Mouse (Mus musculus) erythroblast, embryonic 14.5 days (primary cell): ENCODE measurements at regions not wholly inside any gene's neighbourhood (a gene's known extent, or its start where the extent isn't known, plus 50 kb on each side); places are given as distances from the start of the nearest gene placed in this dataset.

Experiments used
- H3K27me3 ChIP-seq: 2 replicates; pipeline ENCODE4 v1.6.1; 2012; ENCODE audit warnings: inconsistent platforms; ENCODE audit not compliant: control insufficient read depth
- H3K36me3 ChIP-seq: 2 replicates; pipeline ENCODE4 v1.6.1; 2012; ENCODE audit warnings: mild to moderate bottlenecking, inconsistent platforms; ENCODE audit not compliant: control insufficient read depth
- H3K4me1 ChIP-seq: 2 replicates; pipeline ENCODE4 v1.6.1; 2012; ENCODE audit warnings: inconsistent platforms; ENCODE audit not compliant: control insufficient read depth
- H3K4me3 ChIP-seq: replicated peaks from 2 replicates; pipeline ENCODE3; 2012; ENCODE audit warnings: moderate library complexity, mild to moderate bottlenecking, inconsistent platforms
- H3K9me3 ChIP-seq: 2 replicates; pipeline ENCODE4 v1.6.1; 2012; ENCODE audit warnings: low read length, inconsistent platforms, mixed read lengths; ENCODE audit not compliant: control insufficient read depth
- GATA1 ChIP-seq: IDR thresholded peaks from 2 replicates; pipeline ENCODE4 v1.6.1; 2012; ENCODE audit warnings: low read length, inconsistent platforms, mixed read lengths
- TAL1 ChIP-seq: IDR thresholded peaks from 3 replicates; pipeline ENCODE4 v1.6.1; 2012; ENCODE audit warnings: low read length, inconsistent platforms, mixed read lengths

DNA sequence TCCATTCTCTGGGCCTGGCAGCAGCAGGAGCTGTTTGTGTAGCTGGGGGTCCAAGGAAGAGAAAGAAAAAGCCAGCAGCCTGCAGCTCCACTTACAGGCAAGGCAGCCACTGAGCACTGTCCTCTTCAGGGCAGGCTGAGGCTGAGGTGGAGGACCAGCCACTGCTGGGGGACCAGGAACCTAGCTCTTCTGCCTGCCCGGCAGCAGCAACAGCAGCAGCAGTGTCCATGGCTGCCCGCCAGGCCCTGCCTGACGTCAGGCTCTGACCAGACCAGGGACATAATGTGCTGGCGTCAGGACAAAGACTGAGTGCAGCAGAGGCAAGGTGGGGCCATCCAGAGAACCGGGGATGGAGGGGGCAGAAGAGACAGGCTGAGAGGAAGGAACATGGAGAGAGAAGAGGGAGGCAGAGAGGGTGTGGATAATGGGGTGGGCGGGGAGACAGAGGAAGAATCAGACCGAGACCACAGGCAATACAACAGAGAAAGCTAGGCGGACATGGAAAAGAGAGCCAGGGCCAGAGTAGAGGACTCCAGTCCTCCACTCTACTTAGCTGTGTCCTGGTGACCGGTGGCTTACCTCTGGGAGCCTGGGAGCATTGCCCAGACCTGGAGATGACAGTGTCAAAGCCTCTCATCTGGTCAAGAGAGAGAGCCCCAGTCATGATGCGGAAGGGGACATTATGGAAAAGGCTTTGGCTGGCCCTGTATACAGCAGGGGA, 71.2 kb upstream of the Ptpn1 start:
- H3K9me3 ChIP-seq: no peaks in the 10 kb centered on the region
- no peaks in the 10 kb centered on the region for H3K4me1 ChIP-seq
- TF ChIP-seq TAL1 (no peak), GATA1 (no peak)
- H3K36me3 ChIP-seq: no peaks in the 10 kb centered on the region
- no peaks in the 10 kb centered on the region for H3K27me3 ChIP-seq
- no peak overlapping the region for H3K4me3 ChIP-seq

DNA sequence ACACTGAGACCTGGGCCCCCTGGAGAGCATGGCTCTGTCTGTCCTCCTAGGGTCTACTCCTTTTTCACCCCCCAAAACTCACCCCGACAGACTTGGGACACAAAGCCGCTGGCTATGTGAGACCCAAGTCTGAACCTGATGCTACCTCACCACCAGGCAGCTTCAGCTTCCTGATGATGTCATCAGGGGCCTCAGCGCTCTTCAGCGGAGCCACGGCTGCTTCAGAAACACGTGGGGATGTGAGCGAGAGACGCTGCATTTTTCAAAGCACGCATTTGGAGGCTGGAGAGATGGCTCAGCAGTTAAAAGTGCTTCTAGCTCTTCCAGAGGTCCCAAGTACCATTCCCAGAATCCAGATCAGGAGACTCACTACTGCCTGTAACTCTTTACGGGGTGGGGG, 72.3 kb upstream of the Ptpn1 start:
- no peaks in the 10 kb centered on the region for H3K27me3 ChIP-seq

DNA sequence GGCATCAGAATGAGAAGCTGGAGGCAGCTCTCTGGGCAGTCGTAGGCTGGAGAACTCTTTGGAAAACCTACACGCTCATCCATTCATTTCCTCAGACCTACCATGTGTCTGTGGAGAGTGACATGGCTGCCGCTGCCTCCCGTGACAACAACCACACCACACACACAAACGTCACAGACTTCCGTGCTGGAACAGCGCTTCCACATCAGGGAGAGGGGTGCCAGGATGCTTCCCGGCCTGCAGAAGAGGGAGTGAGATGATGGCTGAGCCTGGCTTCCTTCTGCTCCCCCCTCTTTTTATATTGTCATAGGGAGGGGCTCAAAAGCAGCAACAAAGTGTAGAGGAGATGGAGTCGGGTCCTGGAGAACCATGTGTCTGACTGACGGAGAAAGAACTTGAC, 73.5 kb upstream of the Ptpn1 start:
- Histone ChIP-seq H3K27me3 (0 out of 2 replicates have a peak, but pooled peaks cover under 1% of the 10 kb centered on the region), H3K9me3 (no peaks in the 10 kb centered on the region), H3K36me3 (no peaks in the 10 kb centered on the region), H3K4me1 (no peaks in the 10 kb centered on the region), H3K4me3 (no peak overlapping the region)
- TF ChIP-seq GATA1 (no peak), TAL1 (no peak)

More for the DNA sequence above, 72.3 kb upstream of the Ptpn1 start:
- no peaks in the 10 kb centered on the region for H3K36me3 ChIP-seq
- no peaks in the 10 kb centered on the region for H3K9me3 ChIP-seq
- H3K4me1 ChIP-seq: no peaks in the 10 kb centered on the region
- TF ChIP-seq GATA1: no peak
- no peak for TF ChIP-seq TAL1
- H3K4me3 ChIP-seq: no peak overlapping the region

DNA sequence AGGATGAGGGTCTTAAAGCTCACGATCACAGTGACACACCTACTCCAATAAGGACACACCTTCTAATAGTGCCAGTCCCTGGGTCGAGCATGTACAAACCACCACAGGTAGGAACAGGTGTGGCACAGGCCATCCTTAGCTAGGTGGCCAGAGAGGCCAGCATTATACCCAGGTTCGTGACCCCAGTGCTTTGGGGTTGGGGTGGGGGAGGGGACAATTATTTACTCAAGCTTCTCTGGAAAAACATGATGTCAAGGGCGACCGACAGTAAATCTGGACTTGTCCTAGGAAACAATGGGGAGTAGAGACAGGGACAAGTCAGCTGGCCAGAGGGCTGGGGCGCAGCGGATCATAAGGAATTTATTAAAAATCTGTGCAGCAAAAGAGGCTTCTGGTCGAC, 73.9 kb upstream of the Ptpn1 start:
- no peaks in the 10 kb centered on the region for H3K9me3 ChIP-seq
- H3K4me3 ChIP-seq: no peak overlapping the region
- H3K4me1 ChIP-seq: no peaks in the 10 kb centered on the region
- H3K27me3 ChIP-seq: 0 out of 2 replicates have a peak, but pooled peaks cover 2% of the 10 kb centered on the region
- TF ChIP-seq TAL1 (no peak), GATA1 (no peak)
- H3K36me3 ChIP-seq: no peaks in the 10 kb centered on the region

DNA sequence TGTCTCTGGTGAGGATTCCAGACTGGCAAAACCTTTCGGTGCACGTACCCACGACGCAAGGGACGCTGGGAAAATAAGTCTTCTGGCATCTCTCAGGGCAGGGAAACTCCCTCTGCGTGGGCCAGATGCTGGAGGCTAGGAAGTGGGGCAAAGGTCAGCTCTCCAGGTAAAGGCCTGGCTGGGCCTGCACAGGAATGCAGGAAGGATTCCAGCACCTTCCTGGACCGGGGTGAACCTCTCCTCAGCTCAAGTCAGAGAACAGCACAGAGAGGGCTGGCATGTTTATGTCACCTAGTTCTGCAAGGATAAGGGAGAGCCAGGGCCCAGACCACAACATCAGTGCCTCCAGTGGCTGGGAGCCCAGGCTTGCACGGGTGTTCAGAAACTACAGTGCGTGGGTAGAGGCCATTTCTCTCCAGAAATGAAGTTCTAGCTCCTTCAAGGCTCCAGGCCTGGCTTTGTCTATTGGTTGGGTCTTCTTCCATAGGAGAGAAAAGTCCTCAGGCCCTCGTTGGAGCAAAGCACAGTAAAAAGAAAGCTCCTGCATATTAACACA, 74.9 kb upstream of the Ptpn1 start:
- H3K4me3 ChIP-seq: no peak overlapping the region
- peaks cover 4% of the 10 kb centered on the region; the same call in 1 of the 2 replicates for H3K27me3 ChIP-seq
- no peak for TF ChIP-seq TAL1
- TF ChIP-seq GATA1: no peak
- H3K4me1 ChIP-seq: no peaks in the 10 kb centered on the region
- no peaks in the 10 kb centered on the region for H3K9me3 ChIP-seq
- H3K36me3 ChIP-seq: no peaks in the 10 kb centered on the region

DNA sequence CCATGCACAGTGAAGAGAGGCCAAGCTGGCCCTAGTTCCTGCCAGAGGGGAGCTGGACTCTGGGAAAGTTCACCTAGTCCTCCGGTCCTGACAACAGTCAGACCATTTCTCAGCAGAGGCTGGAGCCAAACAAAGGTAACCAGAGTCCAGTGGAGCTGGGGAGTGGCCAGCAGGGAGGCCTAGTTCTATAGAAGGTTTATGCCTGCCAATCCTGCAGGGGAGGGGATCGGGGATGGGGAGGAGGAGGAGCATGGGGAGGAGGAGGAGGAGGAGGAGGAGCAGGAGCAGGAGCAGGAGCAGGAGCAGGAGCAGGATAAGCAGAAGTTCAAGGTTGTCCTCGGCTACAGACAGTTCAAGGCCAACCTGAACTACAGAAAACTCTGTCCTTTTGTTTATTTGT, 75.8 kb upstream of the Ptpn1 start:
- Histone ChIP-seq H3K4me1 (no peaks in the 10 kb centered on the region), H3K27me3 (peaks cover 9% of the 10 kb centered on the region; the same call in 1 of the 2 replicates)
- TF ChIP-seq TAL1: no peak
- no peak for TF ChIP-seq GATA1

DNA sequence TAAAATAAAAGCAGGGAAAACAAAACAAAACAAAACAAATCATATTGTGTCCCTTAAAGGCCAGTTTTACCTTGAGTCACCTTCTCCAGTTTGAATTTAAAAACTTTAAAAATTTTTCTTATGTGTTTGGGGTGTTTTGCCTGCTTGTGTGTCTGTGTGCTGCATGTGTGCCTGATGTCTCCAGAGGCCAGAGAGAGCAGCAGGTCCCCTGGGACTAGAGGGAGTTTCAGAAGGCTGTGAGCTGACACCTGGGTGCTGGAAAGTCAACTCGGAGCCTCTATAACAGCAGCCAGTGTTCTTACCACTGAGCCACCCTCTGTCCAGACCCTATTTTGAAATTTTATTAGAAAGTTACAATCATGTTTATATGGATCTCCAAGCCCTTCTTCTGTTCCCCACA, 77.8 kb upstream of the Ptpn1 start:
- TF ChIP-seq TAL1: no peak
- TF ChIP-seq GATA1: no peak
- no peaks in the 10 kb centered on the region for H3K4me1 ChIP-seq
- H3K36me3 ChIP-seq: no peaks in the 10 kb centered on the region
- peaks cover 9% of the 10 kb centered on the region; the same call in 1 of the 2 replicates for H3K27me3 ChIP-seq
- H3K4me3 ChIP-seq: no peak overlapping the region
- no peaks in the 10 kb centered on the region for H3K9me3 ChIP-seq

More for the DNA sequence above, 75.8 kb upstream of the Ptpn1 start:
- Histone ChIP-seq H3K9me3 (no peaks in the 10 kb centered on the region), H3K4me3 (no peak overlapping the region), H3K36me3 (no peaks in the 10 kb centered on the region)

DNA sequence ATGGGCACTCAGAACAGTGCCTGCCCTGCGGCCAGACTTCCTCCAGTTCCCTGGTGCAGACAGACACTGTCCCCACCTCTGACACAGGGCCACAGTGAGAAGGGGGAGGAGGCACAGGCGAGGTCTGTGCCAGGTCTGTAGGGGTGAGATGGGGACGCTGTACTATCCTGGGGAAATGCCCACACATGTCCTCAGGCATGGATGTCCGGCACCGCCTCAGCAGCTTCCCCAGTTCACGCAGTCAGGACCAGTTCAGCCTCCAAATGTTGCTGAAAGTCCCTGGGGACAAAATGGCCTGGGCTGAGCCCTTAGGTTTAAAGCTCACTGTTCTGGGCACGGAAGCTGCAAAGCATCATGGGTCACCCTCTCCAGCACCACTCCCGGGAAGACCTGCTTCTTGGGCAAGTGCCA, 78.4 kb upstream of the Ptpn1 start:
- H3K27me3 ChIP-seq: peaks cover 9% of the 10 kb centered on the region; the same call in 1 of the 2 replicates
- no peaks in the 10 kb centered on the region for H3K9me3 ChIP-seq
- no peak overlapping the region for H3K4me3 ChIP-seq
- H3K4me1 ChIP-seq: no peaks in the 10 kb centered on the region
- no peaks in the 10 kb centered on the region for H3K36me3 ChIP-seq
- TF ChIP-seq GATA1 (no peak), TAL1 (no peak)

DNA sequence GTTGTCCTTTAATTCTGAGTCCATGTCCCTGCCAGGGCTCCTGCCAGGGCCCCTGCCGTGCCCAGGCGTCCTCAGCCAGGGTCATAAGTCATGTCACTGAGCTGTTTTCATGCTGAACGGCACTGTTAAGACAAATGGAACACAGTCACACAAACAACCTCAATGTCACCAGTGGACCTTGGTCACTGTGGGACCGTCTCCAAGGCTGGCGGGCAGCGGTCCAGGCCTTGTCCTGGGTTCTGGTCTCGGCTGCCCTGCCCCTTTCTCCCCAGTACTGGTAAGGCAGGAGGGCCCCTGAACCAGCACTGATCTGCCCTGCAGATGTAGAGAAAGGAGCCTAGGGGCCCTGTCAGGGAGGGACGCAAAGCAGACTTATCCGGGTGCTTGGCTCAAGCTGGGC, 79.3 kb upstream of the Ptpn1 start:
- no peaks in the 10 kb centered on the region for H3K36me3 ChIP-seq
- TF ChIP-seq TAL1 (no peak), GATA1 (no peak)
- no peak overlapping the region for H3K4me3 ChIP-seq
- H3K9me3 ChIP-seq: no peaks in the 10 kb centered on the region
- peaks cover 9% of the 10 kb centered on the region; the same call in 1 of the 2 replicates for H3K27me3 ChIP-seq
- no peaks in the 10 kb centered on the region for H3K4me1 ChIP-seq

DNA sequence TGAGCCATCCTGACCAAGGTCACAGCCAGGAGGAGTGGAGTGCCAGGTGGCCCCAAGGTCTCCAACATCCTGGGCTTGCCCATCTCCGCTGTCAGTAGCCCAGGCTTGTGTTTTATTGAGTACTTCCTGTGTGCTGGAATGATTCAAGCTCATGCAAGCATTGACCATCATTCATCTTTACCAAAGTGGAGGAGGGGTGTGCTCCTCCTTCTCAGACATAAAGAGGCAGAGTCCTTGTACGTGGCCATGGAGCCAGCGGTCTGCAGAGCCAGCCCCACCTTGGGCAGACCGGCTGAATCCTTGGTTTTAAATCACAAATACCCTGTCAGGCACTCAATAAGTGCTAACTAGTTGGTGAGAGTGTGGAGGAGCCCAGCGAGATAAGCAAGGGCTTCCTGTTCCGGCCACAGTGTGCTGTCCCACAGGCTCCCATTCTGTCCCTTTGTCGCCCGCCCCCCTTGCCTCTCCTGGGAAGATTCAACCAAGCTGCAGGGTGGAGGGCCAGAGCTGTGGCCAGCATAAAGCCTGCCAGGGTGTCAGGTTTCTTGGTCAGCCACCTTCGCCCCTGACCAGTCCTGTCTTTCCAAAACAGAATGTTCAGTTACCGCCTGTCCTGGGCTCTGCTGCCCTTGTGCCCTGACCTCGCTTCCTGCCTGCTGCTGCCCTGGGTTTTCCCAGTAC, 80.5 kb upstream of the Ptpn1 start:
- H3K4me3 ChIP-seq: no peak overlapping the region

More for the DNA sequence above, 80.5 kb upstream of the Ptpn1 start:
- H3K36me3 ChIP-seq: no peaks in the 10 kb centered on the region
- no peaks in the 10 kb centered on the region for H3K4me1 ChIP-seq
- H3K27me3 ChIP-seq: peaks cover 9% of the 10 kb centered on the region; the same call in 1 of the 2 replicates
- no peaks in the 10 kb centered on the region for H3K9me3 ChIP-seq
- TF ChIP-seq GATA1: no peak
- TF ChIP-seq TAL1: no peak
